Mouse (Mus musculus): Measurements from ENCODE around the gene Thegl. TPM values are rescaled to one million over a fixed set of nuclear protein-coding genes. Genes with fewer than 3 reads are reported as not detected.

The Thegl gene
- total and polyA plus RNA-seq, 3 experiments = not detected

DNA sequence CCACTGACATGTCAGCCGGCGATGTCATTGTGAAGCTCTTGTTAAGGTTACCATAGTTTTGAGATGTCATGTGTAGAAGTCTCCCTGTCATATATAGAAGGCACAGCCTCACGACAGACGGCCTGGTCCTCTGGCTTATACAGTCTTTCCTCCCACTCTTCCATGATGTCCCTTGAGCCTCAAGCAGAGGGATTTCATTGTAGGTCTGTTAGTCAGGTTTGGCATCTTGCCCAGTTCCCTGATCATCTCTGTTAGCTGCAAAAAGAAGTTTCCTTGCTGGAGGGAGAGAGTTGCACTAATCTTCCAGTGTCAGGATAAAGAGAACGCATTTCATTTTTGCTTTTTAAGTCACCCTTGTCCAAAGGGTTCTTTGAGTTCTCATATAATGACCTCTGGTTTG is 36.8 kb downstream of the Thegl start:
- DNase-seq = no peak

DNA sequence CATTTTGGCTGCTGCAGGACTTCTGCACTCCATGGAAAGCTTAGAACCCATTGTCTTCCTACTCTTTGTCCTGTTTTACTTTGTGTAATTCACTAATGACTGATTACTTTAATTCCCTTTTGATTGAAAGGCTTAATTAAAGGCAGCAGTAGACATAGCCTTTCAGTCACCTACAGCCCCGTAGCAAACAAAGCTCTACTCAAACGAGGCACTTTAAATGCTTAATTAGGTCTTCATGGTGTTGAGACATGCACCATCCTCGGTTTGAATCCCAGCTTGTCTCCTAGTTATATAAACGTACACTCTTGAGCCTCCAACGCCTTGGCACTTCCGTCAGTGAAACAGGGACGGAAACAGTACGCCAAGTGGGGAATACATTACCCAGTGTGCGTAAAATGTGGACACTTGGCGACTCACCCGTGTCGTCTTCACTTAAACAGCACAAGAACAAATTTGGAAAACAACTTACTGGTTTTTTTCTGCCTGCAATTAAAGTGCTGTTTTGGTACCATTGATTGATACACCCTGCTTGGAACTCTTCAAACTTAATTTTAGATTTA is 41.1 kb downstream of the Thegl start:
- DNase-seq = no peak

DNA sequence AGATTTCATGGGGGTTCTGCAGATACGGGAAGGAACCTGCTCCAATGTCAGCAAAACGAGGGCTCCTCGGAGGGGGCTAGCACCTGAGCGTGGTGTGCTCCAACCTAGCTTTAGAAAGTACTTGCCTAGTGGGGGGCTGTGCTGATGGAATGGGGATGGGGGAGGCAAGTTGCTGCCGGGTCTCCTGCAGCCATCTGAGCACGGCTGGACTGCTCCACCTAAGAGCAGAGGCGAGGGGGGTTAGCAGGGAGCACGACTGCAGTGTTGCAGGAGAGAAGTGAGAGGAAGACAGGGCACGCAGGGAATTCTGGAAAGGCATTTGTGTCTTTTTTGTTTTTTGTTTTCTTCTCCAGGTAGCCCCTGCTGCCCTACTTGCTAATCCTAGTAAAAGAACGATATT is 44.5 kb downstream of the Thegl start:
- DNase-seq = no peak

GRCm38 (mm10) chr5:77061372-77062038 is 45.7 kb downstream of the Thegl start:
- DNase-seq = peak; percentile 64

GRCm38 (mm10) chr5:77067321-77067720 is 51.5 kb downstream of the Thegl start:
- DNase-seq = no peak

GRCm38 (mm10) chr5:77070987-77071386 is 55.2 kb downstream of the Thegl start:
- DNase-seq = no peak

- DNase-seq = no peak
These were observed 55.8 kb downstream of the Thegl start for GRCm38 (mm10) chr5:77071626-77072025.

DNA sequence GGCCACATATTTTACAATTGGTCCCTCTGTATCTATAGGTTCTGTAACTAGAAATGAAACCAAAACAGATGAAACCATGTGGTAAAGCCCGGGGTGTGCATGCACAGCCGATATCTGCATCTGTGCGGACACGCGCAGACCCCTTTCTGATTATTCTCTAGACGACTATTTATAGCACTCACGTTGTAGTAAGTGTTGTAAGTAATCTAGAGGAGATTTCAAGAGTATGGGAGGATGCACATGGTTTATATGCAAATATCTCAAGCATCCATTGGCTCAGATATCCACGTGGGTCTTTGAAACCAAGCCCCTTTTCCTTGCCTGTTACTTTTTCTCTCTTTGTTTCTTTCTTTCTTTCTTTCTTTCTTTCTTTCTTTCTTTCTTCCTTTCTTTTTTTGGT is 58.0 kb downstream of the Thegl start:
- DNase-seq = no peak

GRCm38 (mm10) chr5:77074914-77075313 is 59.1 kb downstream of the Thegl start:
- peak; percentile 90 for DNase-seq

GRCm38 (mm10) chr5:77075951-77076350 is 60.1 kb downstream of the Thegl start:
- DNase-seq = peak; percentile 51

- DNase-seq = no peak
These were observed 64.9 kb downstream of the Thegl start for GRCm38 (mm10) chr5:77080761-77081160.

- peak; percentile 57 for DNase-seq
These were observed 66.9 kb downstream of the Thegl start for GRCm38 (mm10) chr5:77082735-77083134.

- DNase-seq = no peak
These were observed 68.6 kb downstream of the Thegl start for GRCm38 (mm10) chr5:77084418-77084817.

DNA sequence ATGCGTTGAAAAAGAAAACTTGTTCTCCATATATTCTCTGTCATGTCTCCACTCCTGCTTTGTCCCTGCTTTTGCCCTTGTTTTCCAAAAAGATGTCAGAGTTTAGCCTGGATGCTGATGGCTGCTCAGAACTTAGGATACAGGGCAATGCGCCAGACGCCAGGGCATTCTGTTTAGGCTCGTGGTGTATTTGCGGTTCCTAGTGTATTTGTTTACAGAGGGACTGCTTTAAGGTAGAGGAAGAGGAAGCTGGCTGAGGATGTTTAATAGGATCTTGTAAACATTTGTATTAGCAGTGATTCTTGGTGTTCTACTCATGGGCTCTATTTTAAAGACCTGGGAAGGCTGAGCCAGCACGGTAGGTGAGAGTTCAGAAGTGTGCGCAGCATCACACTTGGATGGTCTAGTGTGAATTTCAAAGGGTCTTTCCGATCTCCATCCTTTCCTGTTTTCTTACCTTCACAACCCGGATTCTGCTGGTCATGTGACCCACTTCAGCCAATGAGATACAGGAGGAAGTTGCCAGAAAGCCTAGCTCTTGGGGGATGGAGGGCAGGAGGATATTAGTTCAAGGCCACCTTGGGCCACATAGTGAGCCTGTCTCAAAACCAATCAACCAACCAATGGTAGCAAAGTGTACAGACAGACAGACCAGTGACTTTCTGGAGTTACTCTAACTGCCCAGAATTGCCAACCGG is 70.1 kb downstream of the Thegl start:
- DNase-seq = no peak

- DNase-seq = no peak
These were observed 70.7 kb downstream of the Thegl start for GRCm38 (mm10) chr5:77086541-77086940.

GRCm38 (mm10) chr5:77087122-77087521 is 71.3 kb downstream of the Thegl start:
- no peak for DNase-seq

- DNase-seq = peak; percentile 48
These were observed 73.5 kb downstream of the Thegl start for GRCm38 (mm10) chr5:77089294-77089693.

DNA sequence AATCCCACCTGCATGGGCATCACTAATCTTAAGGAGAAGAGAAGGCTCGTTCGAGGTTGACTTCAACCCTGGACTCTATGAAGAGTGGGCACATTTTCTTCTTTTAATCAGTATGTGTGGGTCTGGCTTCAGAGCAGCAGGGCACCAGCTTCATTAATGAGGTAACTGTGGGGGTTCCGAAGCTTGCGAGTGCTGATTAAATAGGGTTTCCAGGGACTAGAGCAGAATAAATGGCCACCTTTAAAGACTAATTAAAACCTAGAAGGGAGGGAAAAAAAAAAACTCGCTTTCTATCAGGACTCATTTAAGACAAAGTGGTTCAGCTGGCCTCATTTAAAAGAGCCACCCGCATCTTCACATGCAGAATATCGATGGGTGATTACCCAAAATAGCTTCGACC is 74.1 kb downstream of the Thegl start:
- no peak for DNase-seq

DNA sequence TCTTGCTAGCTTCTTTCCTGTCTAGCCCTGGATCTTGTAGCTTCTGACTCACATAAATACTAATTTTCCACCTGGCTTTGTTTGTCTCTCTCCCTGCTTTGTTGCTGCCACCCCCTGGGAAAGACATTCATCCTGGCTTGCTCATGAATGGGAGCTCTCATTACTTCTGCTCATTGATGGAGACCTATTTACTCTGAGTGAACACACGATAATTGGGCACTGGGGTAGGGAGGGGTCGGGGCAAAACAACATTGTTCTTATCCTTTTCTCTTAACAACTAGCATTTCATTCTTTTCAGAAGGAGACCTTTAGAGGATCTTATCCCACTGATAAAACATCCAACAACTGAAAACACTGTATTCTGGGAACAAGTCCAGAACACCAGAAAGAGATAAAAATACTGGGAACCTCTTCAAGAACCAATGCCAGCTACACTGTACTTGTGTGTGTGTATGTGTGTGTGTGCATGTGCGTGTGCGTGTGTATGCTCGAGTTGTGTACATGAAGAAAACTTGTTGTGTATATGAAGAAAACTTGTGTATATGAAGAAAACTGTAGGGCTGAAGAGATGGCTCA is 74.8 kb downstream of the Thegl start:
- DNase-seq = no peak

GRCm38 (mm10) chr5:77091923-77092322 is 76.1 kb downstream of the Thegl start:
- no peak for DNase-seq

GRCm38 (mm10) chr5:77092531-77092930 is 76.7 kb downstream of the Thegl start:
- DNase-seq = no peak

GRCm38 (mm10) chr5:77093961-77094360 is 78.1 kb downstream of the Thegl start:
- no peak for DNase-seq

All from adrenal gland, adult 2 months (tissue).